Mouse (Mus musculus) cerebellum, postnatal 10 days (tissue): Measurements from ENCODE around the gene Nsun2.
A peak's percentile ranks its signal among the peaks of the same experiment; 100 is the strongest.
"Not testable (repeated sequence)": the region's sequence is repeated elsewhere in the genome, so short reads cannot be mapped to it uniquely, and the experiment has no call there.

Experiments used
- DNase-seq, 2 experiments: peaks; one replicate each; pipeline ENCODE4 v3.0.0; 2021; ENCODE audit warnings: mixed read lengths in 2 of 2

Nsun2 gene

DNA sequence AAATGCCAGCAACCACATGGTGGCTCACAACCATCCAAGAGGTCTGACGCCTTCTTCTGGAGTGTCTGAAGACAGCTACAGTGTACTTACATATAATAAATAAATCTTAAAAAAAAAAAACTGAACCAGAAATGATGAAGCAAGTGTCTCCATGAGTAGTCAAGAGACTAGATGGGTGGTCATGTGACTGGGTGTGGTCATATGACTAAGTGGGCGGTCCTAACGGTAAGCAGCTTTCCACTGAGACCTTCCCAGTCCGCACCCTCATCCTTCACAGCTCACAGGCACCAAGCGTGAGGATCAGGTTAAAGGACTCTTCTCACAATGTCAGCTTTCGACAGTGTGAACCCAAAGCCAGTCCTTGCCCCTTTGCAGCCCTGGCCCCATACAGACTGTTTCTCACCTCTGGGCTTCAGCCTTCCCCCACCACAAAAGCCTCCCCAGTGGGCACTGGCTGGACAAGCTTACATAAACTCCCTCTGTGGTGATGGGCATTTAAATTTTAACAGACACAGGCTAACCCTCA, 22.5 kb downstream of the Nsun2 start:
- DNase-seq = no peak

- no peak for DNase-seq
Observed at GRCm38 (mm10) chr13:69556728-69557127, 23.2 kb downstream of the Nsun2 start.

DNA sequence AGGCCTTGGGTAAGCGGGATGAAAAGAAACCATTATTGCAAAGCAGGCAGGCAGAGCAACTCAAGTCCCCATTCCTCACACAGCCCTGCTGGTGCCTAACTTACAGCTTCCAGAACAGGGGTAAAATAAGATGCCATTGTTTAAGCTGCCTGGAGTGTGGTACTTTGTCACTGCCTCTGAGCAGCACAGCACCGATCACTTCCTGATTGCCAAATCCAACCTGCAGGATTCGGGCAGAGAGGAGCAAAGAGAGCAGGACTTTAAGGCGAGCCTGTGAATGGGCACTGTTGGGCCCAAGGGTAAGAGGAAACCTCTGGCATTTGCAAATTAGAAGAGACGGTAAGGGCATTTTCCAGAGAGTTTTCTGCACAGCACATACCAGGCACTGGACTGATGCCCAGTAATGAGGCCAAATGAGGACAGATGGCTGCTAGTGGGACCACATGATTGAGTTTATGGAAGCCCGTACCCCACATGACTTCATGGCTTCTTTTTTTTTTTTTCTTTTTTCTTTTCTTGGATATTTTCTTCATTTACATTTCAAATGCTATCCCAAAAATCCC, 24.6 kb downstream of the Nsun2 start:
- DNase-seq = peak; percentile 91

GRCm38 (mm10) chr13:69559291-69559961, 25.9 kb downstream of the Nsun2 start:
- peak; percentile 50 to 53 for DNase-seq

- no peak for DNase-seq
Observed at GRCm38 (mm10) chr13:69562004-69562403, 28.5 kb downstream of the Nsun2 start.

DNA sequence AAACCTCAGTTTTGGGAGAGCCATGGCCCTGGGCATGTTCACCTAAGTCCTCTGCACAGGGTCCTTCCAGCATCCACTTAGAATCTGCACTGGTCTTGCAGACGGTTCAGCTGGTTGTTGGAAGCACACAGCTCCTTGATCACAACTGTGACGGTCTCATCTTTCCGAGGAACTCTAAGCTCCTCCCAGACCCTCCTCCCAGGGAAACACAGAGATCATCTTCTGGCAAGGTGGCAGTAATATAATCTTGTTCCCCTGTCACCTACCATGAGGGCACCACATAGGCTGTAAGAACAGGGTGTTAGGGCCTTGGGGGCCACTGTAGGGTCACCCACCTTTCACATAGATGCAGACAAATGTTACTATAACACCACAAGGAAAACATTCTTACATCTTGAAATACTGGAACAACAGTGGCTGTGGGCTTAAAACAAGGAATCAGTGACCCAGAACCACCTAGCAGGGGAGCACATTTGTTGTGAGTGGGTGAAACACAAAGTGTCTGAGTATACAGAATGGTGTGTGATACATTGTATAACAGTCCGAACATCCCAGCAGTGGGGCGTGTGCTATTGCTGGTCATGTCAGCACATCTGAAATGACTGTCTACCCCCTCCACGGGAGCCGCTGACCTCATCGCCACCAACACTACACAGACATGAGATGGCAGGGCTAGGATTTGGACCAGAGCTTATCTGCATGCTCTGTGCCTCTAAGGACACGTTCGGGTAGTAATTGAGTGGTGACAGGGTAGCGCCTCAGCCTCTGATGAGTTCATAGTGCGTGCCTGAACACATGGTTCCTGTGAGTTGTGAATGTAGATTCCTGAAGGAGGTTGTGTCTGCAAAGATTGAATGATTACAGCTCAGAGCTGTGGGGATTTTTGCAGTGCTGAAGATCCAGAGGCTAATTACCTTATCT, 29.4 kb downstream of the Nsun2 start:
- DNase-seq = no peak

DNA sequence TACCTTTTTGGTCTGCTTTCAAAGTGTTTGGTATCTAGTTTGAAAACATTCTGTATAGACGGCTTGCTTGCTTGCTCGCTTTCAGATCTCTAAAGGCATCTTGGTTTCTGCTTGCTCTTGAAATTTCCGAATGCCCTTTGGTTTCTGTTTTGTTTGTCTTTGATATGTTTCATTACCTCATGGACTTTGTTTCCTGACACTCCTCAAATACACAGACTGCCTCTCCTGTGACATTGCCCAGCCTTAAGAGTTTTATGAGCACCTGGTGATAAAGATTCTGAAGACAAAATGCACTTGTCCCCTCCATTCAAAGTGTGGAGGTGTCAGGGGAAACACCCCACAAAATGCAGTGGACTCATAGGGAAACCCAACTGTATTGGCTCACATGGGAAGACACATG, 30.4 kb downstream of the Nsun2 start:
- DNase-seq = no peak

- no peak for DNase-seq
Observed at GRCm38 (mm10) chr13:69564573-69564972, 31.0 kb downstream of the Nsun2 start.

GRCm38 (mm10) chr13:69565401-69565800, 31.9 kb downstream of the Nsun2 start:
- not testable (repeated sequence) for DNase-seq

DNA sequence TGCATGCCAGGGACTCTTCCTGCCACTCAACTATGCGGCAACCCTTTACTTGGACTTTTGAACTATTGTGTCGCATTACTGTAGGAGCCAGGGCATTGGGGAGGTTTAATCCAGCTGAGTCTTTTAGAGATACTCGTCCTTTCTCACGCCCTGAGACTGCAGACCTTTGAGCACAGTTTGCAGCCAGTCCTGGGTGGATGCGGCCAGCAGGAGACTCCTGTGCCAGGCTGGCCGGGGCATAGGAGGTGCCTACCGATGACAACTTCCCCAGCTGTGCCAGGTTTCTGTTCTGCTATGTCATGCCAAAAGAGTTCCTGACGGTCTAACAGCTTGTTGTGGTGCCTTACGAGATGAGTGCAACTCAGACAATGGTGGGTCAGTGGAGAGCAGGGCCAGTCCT, 35.7 kb downstream of the Nsun2 start:
- no peak for DNase-seq

DNA sequence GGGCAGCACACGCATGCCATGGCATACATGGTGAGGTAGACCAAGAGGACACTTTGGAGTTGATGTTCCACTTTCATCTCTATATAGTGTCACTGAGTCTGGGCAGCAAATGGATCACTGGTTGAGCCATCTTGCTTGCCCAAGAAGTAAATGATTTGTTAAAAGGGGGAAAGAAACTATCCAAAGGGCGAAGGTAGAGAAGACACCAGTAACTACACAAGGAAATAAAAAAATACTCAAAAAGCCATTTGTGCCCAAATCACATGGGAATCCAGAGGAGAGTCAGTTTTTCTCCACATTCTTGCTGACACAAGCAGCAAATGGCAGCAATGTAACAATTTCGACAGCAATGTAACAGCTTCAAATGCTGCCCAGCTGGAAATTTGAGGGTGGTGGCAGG, 39.0 kb downstream of the Nsun2 start:
- DNase-seq = no peak

DNA sequence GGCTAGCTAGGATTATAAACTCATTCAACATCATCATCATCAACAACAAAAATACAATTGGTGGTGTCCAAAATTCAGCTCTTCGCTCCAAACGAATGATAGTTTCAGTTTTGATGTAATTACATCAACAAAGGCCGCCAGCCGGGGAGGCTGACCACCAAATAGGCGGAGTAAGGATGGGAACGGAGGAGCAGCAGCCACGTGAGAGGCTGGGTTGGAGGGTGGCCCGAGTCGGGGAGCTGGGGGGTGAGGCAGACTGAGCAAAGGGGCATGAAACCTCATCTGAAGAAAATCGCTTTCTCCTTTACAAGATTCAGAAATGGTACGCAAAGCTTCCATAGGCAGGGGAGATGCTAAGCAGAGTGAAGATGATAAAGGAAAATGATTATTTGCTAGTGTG, 43.1 kb downstream of the Nsun2 start:
- peak; percentile 81 to 84 for DNase-seq

- peak in 1 of 2 experiments; percentile 35 for DNase-seq
Observed at GRCm38 (mm10) chr13:69577181-69577834, 43.8 kb downstream of the Nsun2 start.

DNA sequence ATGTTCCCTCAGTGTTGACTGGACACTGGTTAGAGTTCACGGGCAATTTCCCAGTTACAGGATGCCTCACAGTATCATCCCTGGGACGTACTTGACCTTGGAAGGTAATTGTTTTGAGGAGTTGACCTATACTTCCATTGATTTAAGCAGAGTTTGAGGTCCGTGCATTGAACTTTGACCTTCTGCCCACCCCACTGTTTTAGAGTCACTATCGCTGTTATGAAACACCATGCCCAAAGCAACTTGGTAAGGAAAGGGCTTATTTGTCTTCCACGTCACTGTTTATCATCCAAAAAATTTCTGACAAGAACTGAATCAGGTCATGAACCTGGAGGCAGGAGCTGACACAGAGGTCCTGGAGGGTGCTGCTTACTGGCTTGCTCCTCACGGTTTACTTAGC, 48.9 kb downstream of the Nsun2 start:
- DNase-seq = no peak

- DNase-seq = no peak
Observed at GRCm38 (mm10) chr13:69583591-69583990, 50.0 kb downstream of the Nsun2 start.

- DNase-seq = no peak
Observed at GRCm38 (mm10) chr13:69585828-69586227, 52.3 kb downstream of the Nsun2 start.

DNA sequence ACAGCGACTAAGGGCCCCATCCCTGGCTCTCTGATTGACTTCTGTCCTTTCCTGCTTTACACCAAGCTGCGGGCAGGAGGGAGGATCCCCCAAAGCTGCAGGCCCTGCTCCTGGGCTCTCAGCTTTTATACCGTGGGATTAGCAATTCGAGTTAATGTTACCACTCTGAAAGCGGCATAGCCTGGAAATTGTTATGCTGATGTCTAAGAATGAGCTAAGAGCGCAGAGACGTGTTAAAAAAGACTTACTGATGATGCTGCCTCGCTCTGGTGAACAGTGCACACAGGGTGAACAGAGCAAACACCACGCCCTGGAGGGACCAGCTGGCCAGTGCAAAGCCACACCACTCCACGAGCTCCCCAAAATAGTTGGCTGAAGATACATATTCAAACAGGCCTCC, 52.8 kb downstream of the Nsun2 start:
- no peak for DNase-seq

GRCm38 (mm10) chr13:69587849-69588248, 54.3 kb downstream of the Nsun2 start:
- DNase-seq = no peak

GRCm38 (mm10) chr13:69588263-69588662, 54.7 kb downstream of the Nsun2 start:
- no peak for DNase-seq

DNA sequence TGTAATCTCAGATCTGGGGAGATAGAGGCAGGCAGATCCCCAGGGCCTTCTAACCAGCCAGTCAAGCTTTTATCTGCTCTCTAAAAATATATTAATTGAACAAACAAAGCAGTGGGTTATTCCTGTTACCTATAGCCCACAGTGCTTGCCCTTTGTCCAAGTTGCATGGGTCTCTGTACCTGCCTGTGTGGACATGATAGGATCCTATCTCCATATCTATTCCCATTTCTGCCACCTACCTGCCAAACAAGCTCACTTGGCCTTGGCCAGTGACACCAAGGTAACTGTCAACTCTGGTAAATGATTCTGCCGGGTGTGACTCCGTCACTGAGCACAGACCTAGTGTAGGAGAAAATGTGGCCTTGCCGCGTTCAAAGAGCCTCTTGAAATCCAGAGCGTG, 57.8 kb downstream of the Nsun2 start:
- no peak for DNase-seq

- no peak for DNase-seq
Observed at GRCm38 (mm10) chr13:69592226-69592625, 58.7 kb downstream of the Nsun2 start.

DNA sequence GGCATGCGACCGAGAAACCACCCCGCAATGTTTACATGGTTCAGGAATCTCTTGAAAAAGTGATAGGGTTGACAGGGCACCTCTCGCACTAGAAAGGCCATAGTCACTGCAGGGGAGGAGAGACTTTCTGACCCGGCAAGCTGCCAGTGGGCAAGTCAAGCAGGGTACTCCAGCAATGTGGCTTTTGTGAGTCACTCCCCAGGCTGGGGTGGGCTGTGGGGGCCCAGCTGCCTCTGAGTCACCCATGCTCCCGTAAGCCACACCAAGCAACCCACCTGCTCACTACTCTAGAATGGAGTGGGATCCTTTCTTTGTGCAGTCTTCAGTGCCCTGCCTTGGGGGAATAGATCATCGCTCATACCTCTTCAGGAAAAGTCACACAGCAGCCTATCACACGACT, 59.9 kb downstream of the Nsun2 start:
- DNase-seq = no peak
